Mouse (Mus musculus) megakaryocyte, embryonic 14.5 days (primary cell): Measurements from ENCODE around the gene Plce1. TPM values are rescaled to one million over a fixed set of nuclear protein-coding genes. Genes with fewer than 3 reads are reported as not detected.

ENCODE experiments used
- H3K27me3 ChIP-seq: replicated peaks from 2 replicates; pipeline ENCODE3; 2012; ENCODE audit warnings: inconsistent platforms
- H3K36me3 ChIP-seq: replicated peaks from 2 replicates; pipeline ENCODE3; 2012; ENCODE audit warnings: low read length, inconsistent platforms, mixed read lengths
- H3K4me1 ChIP-seq: 2 replicates; pipeline ENCODE4 v1.6.1; 2012; ENCODE audit warnings: inconsistent platforms
- H3K4me3 ChIP-seq: replicated peaks from 2 replicates; pipeline ENCODE3; 2012; ENCODE audit warnings: moderate library complexity, mild to moderate bottlenecking, inconsistent platforms
- H3K9me3 ChIP-seq: 2 replicates; pipeline ENCODE4 v1.6.1; 2012; ENCODE audit warnings: inconsistent platforms
- FLI1 ChIP-seq: IDR thresholded peaks from 2 replicates; pipeline ENCODE4 v1.6.1; 2012; ENCODE audit warnings: low read length, inconsistent platforms, mixed read lengths
- GATA1 ChIP-seq: IDR thresholded peaks from 3 replicates; pipeline ENCODE4 v1.6.1; 2012; ENCODE audit warnings: mixed read lengths, low read length, inconsistent platforms, borderline replicate concordance
- polyA plus RNA-seq: library from polyadenylated mRNA; stranded (reverse); fragments of >175 nt; gene quantifications from 2 replicates; pipeline ENCODE4 v1.2.3, GENCODE M21; 2012; ENCODE audit warnings: low replicate concordance; ENCODE audit not compliant: insufficient read depth

The Plce1 gene
- polyA plus RNA-seq, 1 experiment: 0.01 TPM

- Histone ChIP-seq H3K27me3 (peaks cover 7% of the 10 kb centered on the region), H3K9me3 (no peaks in the 10 kb centered on the region), H3K36me3 (no peaks in the 10 kb centered on the region), H3K4me3 (no peak overlapping the region), H3K4me1 (no peaks in the 10 kb centered on the region)
- TF ChIP-seq FLI1: no peak
- TF ChIP-seq GATA1: no peak
Observed at GRCm38 (mm10) chr19:38778805-38779204, 297.9 kb downstream of the Plce1 start.

GRCm38 (mm10) chr19:38783542-38783941 is 302.6 kb downstream of the Plce1 start:
- TF ChIP-seq GATA1 (no peak), FLI1 (no peak)
- H3K4me3 ChIP-seq: no peak overlapping the region
- H3K9me3 ChIP-seq: no peaks in the 10 kb centered on the region
- peaks cover 5% of the 10 kb centered on the region for H3K27me3 ChIP-seq
- H3K36me3 ChIP-seq: peaks cover 4% of the 10 kb centered on the region
- H3K4me1 ChIP-seq: no peaks in the 10 kb centered on the region

GRCm38 (mm10) chr19:38787756-38788155 is 306.8 kb downstream of the Plce1 start:
- Histone ChIP-seq H3K9me3 (no peaks in the 10 kb centered on the region), H3K4me3 (no peak overlapping the region), H3K36me3 (peaks cover 44% of the 10 kb centered on the region), H3K4me1 (no peaks in the 10 kb centered on the region), H3K27me3 (no peaks in the 10 kb centered on the region)
- TF ChIP-seq FLI1: no peak
- no peak for TF ChIP-seq GATA1

GRCm38 (mm10) chr19:38793563-38794045 is 312.7 kb downstream of the Plce1 start:
- peaks cover 94% of the 10 kb centered on the region for H3K36me3 ChIP-seq
- no peak overlapping the region for H3K4me3 ChIP-seq
- TF ChIP-seq FLI1 (no peak), GATA1 (no peak)
- no peaks in the 10 kb centered on the region for H3K27me3 ChIP-seq
- H3K4me1 ChIP-seq: no peaks in the 10 kb centered on the region
- no peaks in the 10 kb centered on the region for H3K9me3 ChIP-seq

- no peaks in the 10 kb centered on the region for H3K27me3 ChIP-seq
- no peaks in the 10 kb centered on the region for H3K9me3 ChIP-seq
- peaks cover 91% of the 10 kb centered on the region for H3K36me3 ChIP-seq
- no peak overlapping the region for H3K4me3 ChIP-seq
- TF ChIP-seq FLI1 (no peak), GATA1 (no peak)
- H3K4me1 ChIP-seq: no peaks in the 10 kb centered on the region
Observed at GRCm38 (mm10) chr19:38796546-38796945, 315.6 kb downstream of the Plce1 start.

GRCm38 (mm10) chr19:38798291-38798690 is 317.4 kb downstream of the Plce1 start:
- TF ChIP-seq GATA1: no peak
- no peak for TF ChIP-seq FLI1
- H3K36me3 ChIP-seq: peaks cover 92% of the 10 kb centered on the region
- H3K27me3 ChIP-seq: no peaks in the 10 kb centered on the region
- H3K4me1 ChIP-seq: no peaks in the 10 kb centered on the region
- H3K9me3 ChIP-seq: no peaks in the 10 kb centered on the region
- no peak overlapping the region for H3K4me3 ChIP-seq

GRCm38 (mm10) chr19:38798801-38799200 is 317.9 kb downstream of the Plce1 start:
- Histone ChIP-seq H3K4me1 (no peaks in the 10 kb centered on the region), H3K36me3 (peaks cover 92% of the 10 kb centered on the region), H3K4me3 (no peak overlapping the region), H3K27me3 (no peaks in the 10 kb centered on the region), H3K9me3 (no peaks in the 10 kb centered on the region)
- TF ChIP-seq FLI1 (no peak), GATA1 (no peak)

- no peak for TF ChIP-seq GATA1
- TF ChIP-seq FLI1: no peak
- Histone ChIP-seq H3K4me3 (peak overlapping the region; percentile 92), H3K4me1 (peaks cover 41% of the 10 kb centered on the region), H3K27me3 (no peaks in the 10 kb centered on the region), H3K36me3 (peaks cover 27% of the 10 kb centered on the region), H3K9me3 (no peaks in the 10 kb centered on the region)
Observed at GRCm38 (mm10) chr19:38818191-38818590, 337.3 kb downstream of the Plce1 start.

GRCm38 (mm10) chr19:38818766-38819426 is 338.0 kb downstream of the Plce1 start, which contains the start of gene Noc3l:
Noc3l (minus strand) TSS chr19:38819237.
- Histone ChIP-seq H3K27me3 (peaks cover 2% of the 10 kb centered on the region), H3K4me3 (peak within 1 kb of the TSS; percentile 92), H3K36me3 (peaks cover 23% of the 10 kb centered on the region), H3K4me1 (peaks cover 41% of the 10 kb centered on the region), H3K9me3 (no peaks in the 10 kb centered on the region)
- TF ChIP-seq GATA1 (no peak), FLI1 (peak; percentile 93)

- no peaks in the 10 kb centered on the region for H3K9me3 ChIP-seq
- H3K36me3 ChIP-seq: peaks cover 18% of the 10 kb centered on the region
- peak overlapping the region; percentile 92 for H3K4me3 ChIP-seq
- peaks cover 4% of the 10 kb centered on the region for H3K27me3 ChIP-seq
- TF ChIP-seq FLI1 (no peak), GATA1 (no peak)
- H3K4me1 ChIP-seq: peaks cover 41% of the 10 kb centered on the region
Observed at GRCm38 (mm10) chr19:38819427-38819802, 338.5 kb downstream of the Plce1 start.
